Mouse (Mus musculus) heart, embryonic 10.5 days (tissue): Measurements from ENCODE around the gene Lyve1. TPM values are rescaled to one million over a fixed set of nuclear protein-coding genes. Genes with fewer than 3 reads are reported as not detected.

ENCODE experiments used
- microRNA-seq: library from miRNA; unstranded; fragments of <30 nt; microRNA quantifications from one replicate; pipeline ENCODE4, GENCODE M21; 2017
- polyA plus RNA-seq: library from polyadenylated mRNA; unstranded; fragments of >200 nt; fragmentation: Nextera tagmentation; extraction: Ambion mirVana; gene quantifications from 2 replicates; pipeline ENCODE4 v1.2.1, GENCODE M21; 2016

The Lyve1 gene
- polyA plus RNA-seq, 1 experiment from 2014 or later = 3.6 TPM

Small RNAs within 50 kb of the gene (microRNA-seq; reads per million reads assigned to microRNA genes)
- gene Gm47282 = not detected

Other genes with a start within 250 kb of the Lyve1 start
- gene Sbf2, start 248.3 kb downstream of the Lyve1 start, polyA plus RNA-seq = 28.6 and 33.4 TPM in 2 replicates
- gene Adm, start 235.6 kb downstream of the Lyve1 start, polyA plus RNA-seq = 9.3 and 13.1 TPM in 2 replicates
- 4.9 and 5.7 TPM in 2 replicates for gene Ampd3, start 95.0 kb downstream of the Lyve1 start, polyA plus RNA-seq
- 29.3 and 31.6 TPM in 2 replicates for gene Rnf141, start 18.8 kb downstream of the Lyve1 start, polyA plus RNA-seq
- gene Mrvi1, start 119.2 kb upstream of the Lyve1 start, polyA plus RNA-seq = 5.1 and 6.5 TPM in 2 replicates
- 52.3 and 63.1 TPM in 2 replicates for gene Ctr9, start 165.7 kb upstream of the Lyve1 start, polyA plus RNA-seq
- 914 and 925 TPM in 2 replicates for gene Eif4g2, start 219.8 kb upstream of the Lyve1 start, polyA plus RNA-seq